ENCODE assay signal across 8 mouse cellular contexts in the genomic region with DNA sequence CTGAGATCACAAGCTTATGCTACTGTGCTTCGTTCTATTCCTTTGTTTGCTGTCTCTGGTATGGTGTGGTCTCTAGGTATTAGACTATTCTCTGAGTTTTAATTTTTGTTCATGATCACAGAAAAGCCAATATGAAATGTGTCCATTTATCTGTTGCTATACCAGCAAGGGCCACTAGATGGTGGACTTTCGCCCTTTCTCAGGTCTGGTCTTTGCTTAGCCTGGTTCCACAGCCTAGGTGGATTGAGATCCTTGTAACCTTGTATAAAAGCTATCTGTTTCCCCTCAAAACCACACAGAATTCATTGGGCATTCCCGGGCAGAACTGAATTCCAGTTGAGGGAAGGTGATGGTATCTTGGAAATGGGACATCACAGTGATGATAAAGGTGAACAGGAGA. TPM values are rescaled to one million over a fixed set of nuclear protein-coding genes. Genes with fewer than 3 reads are reported as not detected.
A peak's percentile ranks its signal among the peaks of the same experiment; 100 is the strongest.
DNase-seq lines count a peak whose midpoint lies in the region; ATAC-seq lines count a peak whose summit lies in the region.

No protein-coding gene starts in this region.

- no peaks in the 10 kb centered on the region for H3K9me3 ChIP-seq in lung, embryonic 16.5 days (ENCODE audit: control insufficient read depth, low read length)

- peak; percentile 76 for DNase-seq in T-cell, adult 2 months (ENCODE audit: low spot score)
- DNase-seq in cerebellum, postnatal 25 days, result peak; percentile 63 to 83
- peak; percentile 47 for DNase-seq in gastrocnemius, postnatal 14 days
- peak; percentile 49 to 84 for DNase-seq in kidney, postnatal 25 days
- DNase-seq in ovary, postnatal 36 days (ENCODE audit: low spot score), result peak; percentile 21
- peak; percentile 55 to 58 for DNase-seq in urinary bladder, postnatal 36 days (ENCODE audit: low spot score in 2 of 2)

- ATAC-seq in CD4-positive, CD25-positive, alpha-beta regulatory T cell, adult 4 months, result peak; percentile 57
- ATAC-seq in lung, embryonic 16.5 days (ENCODE audit: low read depth), result peak; percentile 68

- no peak overlapping the region for H3K4me2 ChIP-seq in lung, embryonic 16.5 days (ENCODE audit: low read depth, low read length)

- H3K27me3 ChIP-seq in lung, embryonic 16.5 days (ENCODE audit: control insufficient read depth, insufficient read depth, low read depth, low read length), result no peaks in the 10 kb centered on the region

- H3K9ac ChIP-seq in lung, embryonic 16.5 days (ENCODE audit: low read length), result no peak overlapping the region

- H3K36me3 ChIP-seq in lung, embryonic 16.5 days (ENCODE audit: control insufficient read depth, insufficient read depth, low read length), result no peaks in the 10 kb centered on the region

- no peak overlapping the region for H3K27ac ChIP-seq in lung, embryonic 16.5 days (ENCODE audit: low read length)

- H3K4me3 ChIP-seq in lung, embryonic 16.5 days (ENCODE audit: low read length), result no peak overlapping the region

- intact Hi-C loops in gastrocnemius, postnatal 14 days (cut with DNase I; ENCODE audit: low total_unique reads), result loop anchor here (5.0 kb wide), 1 partner anchor 77 kb away; no protein-coding TSS in a partner anchor

- no peaks in the 10 kb centered on the region for H3K4me1 ChIP-seq in lung, embryonic 16.5 days (replicated peaks; ENCODE audit: control insufficient read depth, insufficient read depth, low read length)

- WGBS in lung, embryonic 16.5 days, result 9% methylated on average over 3 of the region's 3 CpGs

RNA-seq across cellular contexts. Expression of gene Tmsb10, which starts 18.1 kb away (rescaled TPM):
- polyA plus RNA-seq in CD4-positive, CD25-positive, alpha-beta regulatory T cell, adult 4 months (2017; shearing (Covaris generic)), result 1,000 to 10,000 TPM; 3,536 to 4,629 TPM
- total RNA-seq in gastrocnemius, postnatal 14 days (2021), result 100 to 1,000 TPM; 225 to 328 TPM
- 2,242 and 2,568 TPM in 2 replicates for polyA plus RNA-seq in lung, embryonic 16.5 days (2015; fragmentation: Nextera tagmentation; extraction: Ambion mirVana)

RNA-seq across cellular contexts. Expression of gene Kcmf1, which starts 40.7 kb away (rescaled TPM):
- polyA plus RNA-seq in CD4-positive, CD25-positive, alpha-beta regulatory T cell, adult 4 months (2017; shearing (Covaris generic)), result 10 to 100 TPM in 1 of 2 experiments, 1 to 10 TPM in 1; 7.4 to 13.1 TPM
- total RNA-seq in gastrocnemius, postnatal 14 days (2021), result 10 to 100 TPM; 78.7 to 84.8 TPM
- 26.6 and 30.6 TPM in 2 replicates for polyA plus RNA-seq in lung, embryonic 16.5 days (2015; fragmentation: Nextera tagmentation; extraction: Ambion mirVana)

Comparison
In these comparisons a context has a peak if more than half of its experiments do, and no peak if none do; other contexts are left out.
1. DNase-seq: peak in every context shown above with its lines; median percentile 76 in T-cell, adult 2 months; 73 in cerebellum, postnatal 25 days; 66 in kidney, postnatal 25 days; 56 in urinary bladder, postnatal 36 days; 47 in gastrocnemius, postnatal 14 days; 21 in ovary, postnatal 36 days.